Mouse (Mus musculus) stomach, postnatal 0 days (tissue): ENCODE measurements at regions not wholly inside any gene's neighbourhood (a gene's known extent, or its start where the extent isn't known, plus 50 kb on each side); places are given as distances from the start of the nearest gene placed in this dataset.

ENCODE experiments used
- CTCF ChIP-seq: IDR thresholded peaks from 2 replicates; pipeline ENCODE4 v1.5.1; 2016; ENCODE audit warnings: antibody characterized with exemption, low read depth, mild to moderate bottlenecking, moderate library complexity
- EP300 ChIP-seq: optimal IDR thresholded peaks from 2 replicates; pipeline ENCODE3; 2016; ENCODE audit warnings: antibody characterized with exemption

DNA sequence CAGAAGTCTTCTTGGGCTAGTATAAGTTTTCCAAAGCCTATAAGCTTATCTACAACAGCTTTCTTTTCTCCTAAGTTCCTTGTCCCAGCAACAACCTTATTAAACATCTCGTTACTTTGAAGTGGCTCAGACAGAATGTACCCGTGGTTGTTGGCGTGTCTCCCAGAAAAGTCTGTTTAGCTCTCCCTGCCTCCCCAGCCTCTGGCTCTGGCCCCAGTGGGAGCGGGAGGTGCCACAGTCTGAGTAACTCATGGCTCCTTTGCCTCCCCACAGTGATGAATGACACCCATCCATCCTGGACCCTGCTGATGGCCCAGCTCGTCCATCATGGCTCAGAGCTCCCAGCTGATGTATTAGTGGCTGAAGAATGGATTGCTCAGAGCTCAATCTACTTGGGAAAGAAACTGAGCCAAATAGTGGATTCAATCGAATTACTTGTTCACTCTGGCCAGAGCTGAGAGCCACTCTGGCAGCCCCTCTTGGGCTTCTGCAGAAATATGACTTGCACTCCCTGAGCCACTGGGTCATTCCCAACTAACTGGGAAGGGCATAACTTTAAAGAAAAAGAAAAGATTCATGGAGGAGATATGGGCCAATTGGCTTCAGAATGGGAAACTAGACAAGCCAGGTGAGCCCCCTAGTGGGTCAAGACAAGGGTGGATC lies 170.5 kb downstream of the Dhx35 start:
- TF ChIP-seq CTCF = no peak
- no peak for TF ChIP-seq EP300
